Mouse (Mus musculus) cerebellum, adult 2 months (tissue): ENCODE measurements around the gene Cse1l.

Source experiments
- CTCF ChIP-seq: fragments of 200-500 bp; IDR thresholded peaks from 2 replicates; pipeline ENCODE4 v1.5.1; 2011; ENCODE audit warnings: low read depth, mild to moderate bottlenecking, control low read depth, low read length, moderate library complexity, borderline replicate concordance; ENCODE audit not compliant: insufficient read depth
- POLR2A ChIP-seq: fragments of 200-500 bp; IDR thresholded peaks from 2 replicates; pipeline ENCODE4 v1.6.1; 2011; ENCODE audit warnings: low read length, control low read depth, borderline replicate concordance; ENCODE audit not compliant: insufficient read depth

GRCm38 (mm10) chr2:166899161-166899560, 6.7 kb upstream of the Cse1l start:
- no peak for TF ChIP-seq CTCF
- no peak for TF ChIP-seq POLR2A
